Mouse (Mus musculus): ENCODE data around the gene Ms4a6c. TPM values are rescaled to one million over a fixed set of nuclear protein-coding genes. Genes with fewer than 3 reads are reported as not detected.
"Not testable (repeated sequence)": the region's sequence is repeated elsewhere in the genome, so short reads cannot be mapped to it uniquely, and the experiment has no call there.

The Ms4a6c gene
- polyA plus RNA-seq, 1 experiment from 2014 or later = 7.1 TPM

DNA sequence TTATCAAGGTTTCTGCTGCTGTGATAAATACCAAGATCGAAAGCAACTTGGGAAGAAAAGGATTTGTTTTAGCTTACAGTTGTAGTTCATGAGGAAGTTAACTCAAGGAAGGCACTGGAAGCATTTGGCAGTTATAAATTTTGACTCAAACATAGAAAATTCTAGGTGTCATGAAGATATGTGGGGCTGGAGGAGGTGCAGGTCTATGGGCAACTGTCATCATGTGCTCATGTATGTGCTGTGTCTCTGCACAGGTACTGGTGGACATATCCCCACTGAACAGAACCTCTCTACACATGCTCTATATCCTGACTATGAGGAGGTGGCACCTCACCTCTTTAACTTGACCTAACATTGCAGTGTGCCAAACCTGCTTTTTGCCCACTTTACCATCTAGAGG, 17.4 kb downstream of the Ms4a6c start:
- Histone ChIP-seq H3K27ac (ENCODE audit: low read depth) (no peak overlapping the region), H3K4me2 (no peak overlapping the region), H3K36me3 (ENCODE audit: insufficient read depth) (no peaks in the 10 kb centered on the region), H3K27me3 (ENCODE audit: insufficient read depth, low read length) (no peaks in the 10 kb centered on the region), H3K9ac (no peak overlapping the region), H3K4me1 (ENCODE audit: insufficient read depth) (no peaks in the 10 kb centered on the region), H3K4me3 (ENCODE audit: low read depth, low read length) (no peak overlapping the region), H3K9me3 (ENCODE audit: low read depth, low read length) (no peaks in the 10 kb centered on the region)
- ATAC-seq (ENCODE audit: insufficient read depth) (no peak), DNase-seq (no peak)
- TF ChIP-seq CTCF (IDR thresholded peaks at IDR 0.05; ENCODE audit: low read depth) = no peak
- 88% methylated on average over 1 of the region's 1 CpGs for WGBS

DNA sequence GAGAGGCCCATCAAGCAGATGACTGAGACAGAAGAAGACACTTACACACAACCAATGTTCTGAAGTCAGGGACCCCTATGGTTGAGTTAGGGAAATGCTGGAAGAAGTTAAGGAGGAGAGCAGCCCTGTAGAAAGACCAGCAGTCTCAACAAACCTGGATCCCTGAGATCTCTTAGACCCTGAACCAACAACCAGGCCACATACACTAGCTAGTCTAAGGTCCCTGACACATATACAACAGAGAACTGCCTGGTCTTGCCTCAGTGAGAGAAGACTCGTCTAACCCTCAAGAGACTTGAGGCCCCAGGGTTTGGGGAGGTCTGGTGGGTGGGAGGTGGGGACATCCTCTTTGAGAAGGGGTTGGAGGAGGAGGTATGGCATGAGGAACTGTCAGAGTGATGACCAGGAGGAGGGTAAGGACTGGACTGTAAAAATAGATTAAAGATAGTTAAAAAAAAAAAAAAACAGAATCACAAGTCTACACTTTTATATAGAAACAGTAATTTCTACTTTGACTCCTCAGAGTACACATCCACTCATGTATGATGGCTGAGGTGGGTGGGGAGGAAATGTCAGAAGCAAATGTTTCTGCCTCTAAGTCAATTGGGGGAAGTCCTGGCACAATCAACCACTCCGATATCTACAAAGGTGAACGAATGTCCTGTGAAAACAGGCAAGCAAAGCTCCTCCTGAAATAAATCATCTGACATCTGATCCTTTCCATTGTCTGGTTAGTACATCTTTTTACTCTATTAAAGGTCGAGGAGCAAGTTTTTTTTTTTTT, 22.4 kb downstream of the Ms4a6c start:
- no peaks in the 10 kb centered on the region for H3K4me1 ChIP-seq (ENCODE audit: insufficient read depth)
- H3K4me3 ChIP-seq (ENCODE audit: low read depth, low read length) = no peak overlapping the region
- H3K9ac ChIP-seq = no peak overlapping the region
- WGBS = 59% methylated on average over 4 of the region's 4 CpGs
- no peak overlapping the region for H3K4me2 ChIP-seq
- TF ChIP-seq CTCF (IDR thresholded peaks at IDR 0.05; ENCODE audit: low read depth) = no peak
- H3K36me3 ChIP-seq (ENCODE audit: insufficient read depth) = no peaks in the 10 kb centered on the region
- DNase-seq (no peak), ATAC-seq (ENCODE audit: insufficient read depth) (no peak)
- no peak overlapping the region for H3K27ac ChIP-seq (ENCODE audit: low read depth)
- no peaks in the 10 kb centered on the region for H3K27me3 ChIP-seq (ENCODE audit: insufficient read depth, low read length)
- no peaks in the 10 kb centered on the region for H3K9me3 ChIP-seq (ENCODE audit: low read depth, low read length)

DNA sequence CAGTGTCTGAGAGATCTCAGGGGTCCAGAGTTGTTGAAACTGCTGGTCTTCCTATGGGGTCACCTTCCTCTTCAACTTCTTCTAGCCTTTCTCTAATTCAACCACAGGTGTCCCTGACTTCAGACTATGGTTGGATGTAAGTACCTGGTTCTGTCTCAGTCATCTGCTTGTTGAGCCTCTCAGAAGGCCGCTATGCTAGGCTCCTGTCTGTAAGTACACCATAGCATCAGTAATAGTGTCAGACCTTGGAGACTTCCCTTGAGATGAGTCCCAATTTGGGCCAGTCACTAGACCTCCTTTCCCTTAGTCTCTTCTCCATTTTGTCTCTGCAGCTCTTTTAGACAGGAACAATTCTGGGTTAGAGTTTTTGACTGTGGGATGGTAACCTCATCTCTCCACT, 23.5 kb downstream of the Ms4a6c start:
- 90% methylated on average over 1 of the region's 1 CpGs for WGBS
- no peak overlapping the region for H3K27ac ChIP-seq (ENCODE audit: low read depth)
- no peaks in the 10 kb centered on the region for H3K27me3 ChIP-seq (ENCODE audit: insufficient read depth, low read length)
- no peaks in the 10 kb centered on the region for H3K4me1 ChIP-seq (ENCODE audit: insufficient read depth)
- H3K4me2 ChIP-seq = no peak overlapping the region
- no peaks in the 10 kb centered on the region for H3K36me3 ChIP-seq (ENCODE audit: insufficient read depth)
- ATAC-seq (ENCODE audit: insufficient read depth) (no peak), DNase-seq (no peak)
- H3K4me3 ChIP-seq (ENCODE audit: low read depth, low read length) = no peak overlapping the region
- no peak for TF ChIP-seq CTCF (IDR thresholded peaks at IDR 0.05; ENCODE audit: low read depth)
- no peaks in the 10 kb centered on the region for H3K9me3 ChIP-seq (ENCODE audit: low read depth, low read length)
- no peak overlapping the region for H3K9ac ChIP-seq

DNA sequence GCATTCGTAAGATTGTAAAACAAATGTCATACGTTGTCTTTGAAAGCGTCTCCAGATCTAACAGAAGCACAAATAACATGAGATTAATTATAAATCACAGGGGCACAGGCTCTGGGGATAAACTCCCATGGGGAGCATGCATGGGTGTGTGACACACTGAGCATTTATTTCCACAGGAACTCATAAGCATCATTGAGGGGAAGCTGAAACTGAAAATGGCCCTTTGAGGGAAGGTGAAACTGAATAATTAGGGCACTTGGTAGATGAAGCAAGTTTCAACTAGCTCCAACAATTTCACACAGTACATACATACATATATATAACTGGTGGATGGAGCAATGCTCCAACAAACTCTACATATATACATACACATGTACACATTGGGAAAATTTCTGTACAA, 25.4 kb downstream of the Ms4a6c start:
- Histone ChIP-seq H3K27me3 (ENCODE audit: insufficient read depth, low read length) (no peaks in the 10 kb centered on the region), H3K9ac (no peak overlapping the region), H3K4me2 (no peak overlapping the region), H3K4me3 (ENCODE audit: low read depth, low read length) (no peak overlapping the region), H3K36me3 (ENCODE audit: insufficient read depth) (no peaks in the 10 kb centered on the region), H3K27ac (ENCODE audit: low read depth) (no peak overlapping the region), H3K9me3 (ENCODE audit: low read depth, low read length) (no peaks in the 10 kb centered on the region), H3K4me1 (ENCODE audit: insufficient read depth) (no peaks in the 10 kb centered on the region)
- DNase-seq (no peak), ATAC-seq (ENCODE audit: insufficient read depth) (no peak)
- WGBS = 71% methylated on average over 3 of the region's 3 CpGs
- TF ChIP-seq CTCF (IDR thresholded peaks at IDR 0.05; ENCODE audit: low read depth) = no peak

DNA sequence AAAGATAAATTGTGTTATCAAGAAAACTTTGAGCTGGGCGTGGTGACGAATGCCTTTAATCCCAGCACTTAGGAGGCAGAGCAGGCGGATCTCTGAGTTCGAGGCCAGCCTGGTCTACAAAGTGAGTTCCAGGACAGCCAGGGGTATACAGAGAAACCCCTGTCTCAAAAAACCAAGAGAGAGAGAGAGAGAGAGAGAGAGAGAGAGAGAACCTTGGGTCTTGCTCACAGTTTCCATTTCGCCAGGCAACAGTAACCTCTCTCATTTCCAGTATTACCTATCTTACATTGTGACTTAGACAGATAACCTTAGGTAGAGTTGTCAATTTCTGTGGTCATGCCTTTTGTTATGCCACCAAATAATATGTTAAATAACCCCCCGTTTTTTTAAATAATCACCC, 27.2 kb downstream of the Ms4a6c start:
- Histone ChIP-seq H3K4me3 (ENCODE audit: low read depth, low read length) (no peak overlapping the region), H3K9ac (no peak overlapping the region), H3K4me2 (no peak overlapping the region), H3K9me3 (ENCODE audit: low read depth, low read length) (no peaks in the 10 kb centered on the region), H3K4me1 (ENCODE audit: insufficient read depth) (no peaks in the 10 kb centered on the region), H3K36me3 (ENCODE audit: insufficient read depth) (no peaks in the 10 kb centered on the region), H3K27ac (ENCODE audit: low read depth) (no peak overlapping the region), H3K27me3 (ENCODE audit: insufficient read depth, low read length) (no peaks in the 10 kb centered on the region)
- ATAC-seq (ENCODE audit: insufficient read depth) (no peak), DNase-seq (no peak)
- WGBS = 79% methylated on average over 6 of the region's 6 CpGs
- no peak for TF ChIP-seq CTCF (IDR thresholded peaks at IDR 0.05; ENCODE audit: low read depth)

DNA sequence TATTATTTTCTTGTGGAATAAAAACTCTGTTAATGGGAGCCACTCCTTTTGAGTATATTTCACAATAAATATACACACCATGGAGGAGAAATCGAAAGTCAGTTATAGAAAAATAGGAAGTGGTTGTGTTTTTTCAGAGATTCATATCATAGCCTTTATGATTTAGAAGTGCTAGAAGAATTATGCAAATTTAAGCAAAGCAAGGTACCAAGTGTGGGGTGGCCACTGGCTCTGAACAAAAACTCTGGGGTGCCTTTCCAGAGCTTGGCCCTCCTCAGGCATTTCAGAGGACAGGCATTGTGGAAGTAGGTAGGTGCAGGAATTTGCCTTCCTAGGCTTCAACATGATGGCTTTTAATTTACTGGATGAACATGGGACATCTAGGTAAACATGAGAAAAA, 28.1 kb downstream of the Ms4a6c start:
- 69% methylated on average over 1 of the region's 1 CpGs for WGBS
- H3K36me3 ChIP-seq (ENCODE audit: insufficient read depth); H3K27me3 ChIP-seq (ENCODE audit: insufficient read depth, low read length); H3K4me1 ChIP-seq (ENCODE audit: insufficient read depth); H3K9me3 ChIP-seq (ENCODE audit: low read depth, low read length); H3K4me3 ChIP-seq (ENCODE audit: low read depth, low read length); H3K27ac ChIP-seq (ENCODE audit: low read depth); H3K4me2 ChIP-seq; DNase-seq; H3K9ac ChIP-seq; ATAC-seq (ENCODE audit: insufficient read depth): not testable (repeated sequence)

DNA sequence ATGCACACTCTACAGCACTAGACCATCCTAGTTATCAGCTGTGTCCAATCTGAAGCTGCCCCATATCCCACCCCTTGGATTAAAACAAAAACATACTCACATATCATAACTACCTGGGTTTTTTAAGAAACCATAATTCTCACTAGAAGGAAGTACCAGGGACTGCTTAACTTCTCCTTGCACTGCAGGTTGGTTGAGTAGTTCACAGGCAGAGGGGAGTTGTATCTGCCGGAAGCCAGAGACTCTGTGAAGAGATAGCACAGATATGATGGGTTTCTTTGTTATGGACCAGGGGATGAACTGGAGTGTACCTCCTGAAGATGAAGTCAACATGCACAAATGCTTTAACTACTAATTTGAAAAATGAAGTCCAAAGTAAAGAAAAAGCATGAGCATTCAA, 31.6 kb downstream of the Ms4a6c start:
- no peak for ATAC-seq (ENCODE audit: insufficient read depth)
- H3K27me3 ChIP-seq (ENCODE audit: insufficient read depth, low read length) = no peaks in the 10 kb centered on the region
- no peak for TF ChIP-seq CTCF (IDR thresholded peaks at IDR 0.05; ENCODE audit: low read depth)
- H3K4me2 ChIP-seq = no peak overlapping the region
- DNase-seq = no peak
- H3K9ac ChIP-seq = no peak overlapping the region
- H3K36me3 ChIP-seq (ENCODE audit: insufficient read depth) = no peaks in the 10 kb centered on the region
- H3K4me3 ChIP-seq (ENCODE audit: low read depth, low read length) = no peak overlapping the region
- no peak overlapping the region for H3K27ac ChIP-seq (ENCODE audit: low read depth)
- 90% methylated on average over 1 of the region's 1 CpGs for WGBS
- no peaks in the 10 kb centered on the region for H3K4me1 ChIP-seq (ENCODE audit: insufficient read depth)
- H3K9me3 ChIP-seq (ENCODE audit: low read depth, low read length) = no peaks in the 10 kb centered on the region

All from lung, embryonic 14.5 days (tissue).